Mouse (Mus musculus): Measurements from ENCODE around the gene Vmn1r58. TPM values are rescaled to one million over a fixed set of nuclear protein-coding genes. Genes with fewer than 3 reads are reported as not detected.
"Not testable (repeated sequence)": the region's sequence is repeated elsewhere in the genome, so short reads cannot be mapped to it uniquely, and the experiment has no call there.

Vmn1r58 gene
- not detected in 2 replicates for polyA plus RNA-seq (2012; rRNA removed)

GRCm38 (mm10) chr7:5413296-5413695 is at the start of gene Vmn1r58:
Gene Vmn1r58 (minus strand): TSS chr7:5413396.
- not testable (repeated sequence) for DNase-seq (ENCODE audit: low read depth)

DNA sequence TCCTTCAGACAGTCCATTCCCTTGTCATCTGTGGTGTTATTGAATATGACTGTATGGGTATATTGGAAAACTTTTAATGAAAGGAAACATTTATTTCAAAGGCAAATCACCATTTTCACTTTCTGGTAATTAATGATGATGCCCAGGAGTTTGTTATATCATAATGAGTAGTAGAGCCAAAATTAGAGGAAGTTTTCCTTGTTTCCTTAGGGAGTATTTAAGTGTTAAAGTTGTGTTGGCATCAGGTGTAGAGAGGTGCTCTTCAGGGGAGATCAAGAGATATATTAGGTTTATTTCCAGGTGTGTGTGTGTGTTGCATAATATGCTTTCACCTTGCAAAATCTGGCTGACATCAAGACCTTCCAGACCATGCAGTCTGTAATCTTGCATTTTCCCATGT is 43.5 kb upstream of the Vmn1r58 start, which contains the start of gene Vmn1r59:
Vmn1r59 (minus strand) TSS at position 101 of the 400 bp plus-strand sequence.
- DNase-seq (ENCODE audit: low read depth), result no peak

DNA sequence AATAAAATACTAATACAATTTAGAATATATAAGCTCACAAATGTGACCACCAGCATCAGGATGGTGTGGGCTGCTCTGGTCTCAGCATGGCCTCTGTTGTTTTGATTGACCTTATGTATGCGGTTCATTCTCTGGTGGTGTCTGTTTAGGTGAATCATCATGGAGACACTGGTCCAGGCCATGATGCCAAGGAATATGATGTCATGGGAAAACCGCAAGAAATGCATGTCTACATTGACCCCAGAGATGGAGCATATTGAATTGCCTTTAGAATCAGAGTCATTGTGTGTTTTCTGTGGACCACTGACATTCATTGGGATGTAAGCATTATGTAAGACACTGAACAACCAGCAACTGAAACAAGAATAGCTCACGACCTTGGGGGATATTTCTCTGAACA is 40.8 kb upstream of the Vmn1r58 start:
- DNase-seq (ENCODE audit: low read depth), result not testable (repeated sequence)

DNA sequence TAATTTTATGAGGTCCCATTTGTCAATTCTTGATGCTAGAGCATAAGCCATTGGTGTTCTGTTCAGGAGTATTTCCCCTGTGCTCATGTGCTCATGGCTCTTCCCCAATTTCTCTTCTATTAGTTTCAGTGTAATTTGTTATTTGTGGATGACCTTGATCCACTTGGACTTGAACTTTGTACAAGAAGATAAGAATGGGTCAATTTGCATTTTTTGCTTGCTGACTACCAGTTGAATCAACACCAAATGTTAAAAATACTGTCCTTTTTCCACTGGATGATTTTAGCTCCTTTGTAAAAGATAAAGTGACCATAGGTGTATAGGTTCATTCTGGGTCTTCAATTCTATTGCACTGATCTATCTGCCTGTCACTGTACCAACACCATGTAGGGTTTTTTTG is 35.4 kb upstream of the Vmn1r58 start:
- DNase-seq (ENCODE audit: low read depth), result no peak

- no peak for DNase-seq (ENCODE audit: low read depth)
Measured at GRCm38 (mm10) chr7:5406201-5406600, 7.0 kb downstream of the Vmn1r58 start.

DNA sequence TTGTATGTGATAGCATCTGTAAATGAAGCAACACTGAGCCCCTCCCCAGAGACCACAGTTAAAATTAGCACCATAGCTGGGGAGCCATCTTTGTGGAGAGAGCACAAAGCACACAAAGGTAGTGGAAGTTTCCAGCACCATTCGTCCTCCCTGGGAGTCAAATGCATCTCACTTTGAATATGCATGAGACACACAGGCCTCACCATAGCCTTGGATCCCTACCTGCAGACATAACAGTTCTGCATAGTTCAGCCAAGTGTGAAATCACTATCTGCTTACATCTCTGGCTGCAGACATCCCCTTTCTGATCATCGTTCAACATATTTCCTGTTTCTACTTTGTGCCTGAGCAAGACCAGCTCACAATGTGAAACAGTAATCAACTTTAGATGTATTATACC is 46.5 kb downstream of the Vmn1r58 start:
- no peak for DNase-seq (ENCODE audit: low read depth)

DNA sequence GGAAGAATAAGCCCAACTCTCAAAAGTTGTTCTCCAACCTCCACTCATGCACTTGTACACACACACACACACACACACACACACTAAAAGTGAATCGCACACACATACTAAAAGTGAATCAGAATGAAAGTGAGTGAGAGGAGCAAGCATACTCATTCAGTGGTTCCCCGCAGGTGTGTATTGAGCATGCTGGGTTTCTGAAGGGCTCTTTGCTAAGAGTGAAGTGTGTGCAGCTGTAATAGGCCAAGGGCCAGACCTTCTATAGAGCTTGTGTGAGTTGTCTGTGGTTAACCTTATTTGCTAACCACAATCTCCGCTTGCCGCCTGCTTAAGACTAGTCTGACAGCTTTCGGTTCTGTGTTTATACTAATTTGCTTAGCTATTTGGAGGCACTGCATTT is 49.6 kb downstream of the Vmn1r58 start:
- no peak for DNase-seq (ENCODE audit: low read depth)

Other genes starting within 250 kb of the Vmn1r58 start
- gene Vmn1r56, start 216.6 kb downstream of the Vmn1r58 start, polyA plus RNA-seq (2012; rRNA removed), result not detected in 2 replicates
- gene Vmn1r57, start 194.9 kb downstream of the Vmn1r58 start, polyA plus RNA-seq (2012; rRNA removed), result not detected in 2 replicates
- not detected in 2 replicates for gene Gm5065, start 62.9 kb downstream of the Vmn1r58 start, polyA plus RNA-seq (2012; rRNA removed)
- not detected in 2 replicates for gene Nlrp2, start 62.4 kb downstream of the Vmn1r58 start, polyA plus RNA-seq (2012; rRNA removed)
- gene Vmn1r59, start 43.4 kb upstream of the Vmn1r58 start, polyA plus RNA-seq (2012; rRNA removed), result not detected in 2 replicates
- not detected in 2 replicates for gene Vmn2r28, start 80.6 kb upstream of the Vmn1r58 start, polyA plus RNA-seq (2012; rRNA removed)
- gene Vmn1r60, start 133.9 kb upstream of the Vmn1r58 start, polyA plus RNA-seq (2012; rRNA removed), result not detected in 2 replicates
- not detected in 2 replicates for gene Vmn1r61, start 199.9 kb upstream of the Vmn1r58 start, polyA plus RNA-seq (2012; rRNA removed)

Measured in gonadal fat pad, adult 2 months (tissue).